Mouse (Mus musculus): Measurements from ENCODE around the gene Plb1. TPM values are rescaled to one million over a fixed set of nuclear protein-coding genes. Genes with fewer than 3 reads are reported as not detected.

Gene Plb1
- total RNA-seq, 1 experiment, result 3.8 TPM

DNA sequence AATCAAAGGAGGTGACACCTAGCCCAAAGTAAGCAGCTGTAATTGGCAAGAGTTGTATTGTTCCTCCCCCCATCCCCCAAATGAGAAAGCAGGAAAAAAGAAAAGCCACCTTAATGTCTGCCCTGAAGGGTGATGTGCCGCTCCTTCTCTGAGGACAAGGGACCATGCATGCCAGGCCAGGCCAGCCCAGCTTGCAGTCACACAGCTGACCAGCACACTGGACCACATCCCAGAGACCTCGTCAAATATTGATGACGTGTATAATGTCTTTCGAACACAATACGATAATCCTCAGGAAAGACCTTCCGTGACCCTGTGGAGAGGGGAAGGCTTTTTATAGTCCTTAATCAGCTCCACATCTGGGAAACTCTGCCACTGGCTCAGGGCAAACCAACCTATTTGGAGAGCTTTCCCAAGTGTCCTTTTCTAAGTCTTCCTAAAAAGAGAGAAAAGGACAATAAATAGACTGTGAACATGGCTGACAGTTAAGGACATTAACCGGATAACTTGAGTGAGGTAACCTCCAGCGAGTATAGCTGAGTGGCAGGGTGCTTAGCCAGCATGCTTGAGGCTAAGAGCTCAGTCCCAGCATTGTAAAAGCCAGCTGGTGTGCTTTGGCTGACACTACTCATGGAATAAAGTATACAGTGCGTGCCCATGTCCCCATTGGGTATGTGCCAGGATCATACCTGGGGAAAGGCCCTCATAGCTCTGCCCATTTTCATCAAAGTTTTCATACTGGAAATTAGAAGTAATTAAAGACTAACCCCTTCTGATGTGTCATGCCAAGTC is 162.8 kb downstream of the Plb1 start:
- H3K36me3 ChIP-seq (ENCODE audit: control insufficient read depth, insufficient read depth, low read length, poor library complexity, severe bottlenecking), result no peaks in the 10 kb centered on the region
- DNase-seq (ENCODE audit: low read depth, low spot score), result no peak
- H3K4me1 ChIP-seq (ENCODE audit: control insufficient read depth in 2 of 2, insufficient read depth in 2 of 2, low read length in 2 of 2, poor library complexity in 1 of 2), result peaks cover 0 to 2% of the 10 kb centered on the region in 2 experiments; a peak in 1 of 4 replicates
- H3K4me3 ChIP-seq (ENCODE audit: insufficient read depth in 1 of 2, low read depth in 1 of 2, low read length in 2 of 2, poor library complexity in 1 of 2, severe bottlenecking in 1 of 2), result no peak overlapping the region
- H3K9ac ChIP-seq (ENCODE audit: insufficient read depth, low read depth, low read length, poor library complexity, severe bottlenecking), result no peak overlapping the region
- no peak overlapping the region for H3K27ac ChIP-seq (ENCODE audit: insufficient read depth, low read depth, low read length, poor library complexity, severe bottlenecking)
- in situ Hi-C loops (cut with MboI; ENCODE audit: low sequenced_read_pairs in 2 of 2, unreplicated experiment in 2 of 2), result no loop called here
- H3K9me3 ChIP-seq (ENCODE audit: control insufficient read depth, insufficient read depth, low read depth, low read length), result no peaks in the 10 kb centered on the region
- no peak for TF ChIP-seq CHD2 (IDR thresholded peaks at IDR 0.05; ENCODE audit: low read depth, low read length)
- TF ChIP-seq ZNF384 (IDR thresholded peaks at IDR 0.05; ENCODE audit: low read depth, low read length), result no peak

DNA sequence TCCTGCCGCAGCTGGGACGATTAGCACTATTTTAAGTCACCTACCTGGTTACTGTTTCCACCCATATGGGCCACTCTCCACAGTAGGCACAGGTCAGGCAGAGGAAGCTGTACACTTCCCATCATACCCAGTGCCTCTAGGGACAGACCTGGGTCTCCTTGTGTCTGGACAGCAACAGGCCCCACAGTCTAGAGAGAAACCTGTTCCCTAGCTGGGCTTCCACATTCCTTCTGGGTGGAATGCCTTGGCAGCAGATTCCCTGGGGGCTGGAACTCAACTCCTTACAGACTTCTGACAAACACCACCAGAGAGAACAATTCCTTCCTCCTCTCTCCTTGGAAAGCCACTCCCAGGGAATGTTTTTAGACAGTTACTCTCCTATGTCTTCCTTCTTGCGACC is 165.2 kb downstream of the Plb1 start:
- H3K27ac ChIP-seq (ENCODE audit: insufficient read depth, low read depth, low read length, poor library complexity, severe bottlenecking), result no peak overlapping the region
- no peak for TF ChIP-seq MAFK (IDR thresholded peaks at IDR 0.05; ENCODE audit: insufficient read depth, low read depth, low read length)
- no peak for TF ChIP-seq ZC3H11A (IDR thresholded peaks at IDR 0.05; ENCODE audit: borderline replicate concordance, low read depth, low read length)
- TF ChIP-seq CHD2 (IDR thresholded peaks at IDR 0.05; ENCODE audit: low read depth, low read length), result no peak
- no peak for TF ChIP-seq HCFC1 (IDR thresholded peaks at IDR 0.05; ENCODE audit: borderline replicate concordance, insufficient read depth, low read length)
- TF ChIP-seq ZNF384 (IDR thresholded peaks at IDR 0.05; ENCODE audit: low read depth, low read length), result no peak
- DNase-seq (ENCODE audit: low read depth, low spot score), result peak; percentile 21
- no peaks in the 10 kb centered on the region for H3K36me3 ChIP-seq (ENCODE audit: control insufficient read depth, insufficient read depth, low read length, poor library complexity, severe bottlenecking)
- in situ Hi-C loops (cut with MboI; ENCODE audit: low sequenced_read_pairs in 2 of 2, unreplicated experiment in 2 of 2), result no loop called here
- H3K9me3 ChIP-seq (ENCODE audit: control insufficient read depth, insufficient read depth, low read depth, low read length), result no peaks in the 10 kb centered on the region
- H3K4me3 ChIP-seq (ENCODE audit: insufficient read depth in 1 of 2, low read depth in 1 of 2, low read length in 2 of 2, poor library complexity in 1 of 2, severe bottlenecking in 1 of 2), result no peak overlapping the region
- H3K9ac ChIP-seq (ENCODE audit: insufficient read depth, low read depth, low read length, poor library complexity, severe bottlenecking), result no peak overlapping the region
- peaks cover 0 to 6% of the 10 kb centered on the region in 2 experiments; a peak in 1 of 4 replicates for H3K4me1 ChIP-seq (ENCODE audit: control insufficient read depth in 2 of 2, insufficient read depth in 2 of 2, low read length in 2 of 2, poor library complexity in 1 of 2)

DNA sequence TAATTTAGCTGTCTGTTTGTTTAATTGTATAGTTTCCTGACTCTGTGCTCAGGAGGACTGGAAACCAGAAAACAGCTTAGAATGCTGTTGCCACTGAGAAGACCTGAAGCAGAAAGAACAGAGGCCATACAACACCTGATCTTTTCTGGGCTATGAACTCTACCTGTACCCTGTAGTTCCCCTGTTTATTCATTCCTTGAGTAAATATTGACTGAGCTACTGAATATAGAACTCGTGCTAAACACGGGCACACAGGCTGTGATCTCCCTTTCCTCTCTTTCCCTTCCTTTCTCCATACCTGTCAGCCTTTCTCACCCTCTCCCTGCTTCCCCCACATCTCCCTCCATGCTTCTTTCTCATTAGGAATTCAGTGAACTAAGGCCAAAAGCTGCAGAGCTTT is 168.4 kb downstream of the Plb1 start:
- Histone ChIP-seq H3K36me3 (ENCODE audit: control insufficient read depth, insufficient read depth, low read length, poor library complexity, severe bottlenecking) (no peaks in the 10 kb centered on the region), H3K4me1 (ENCODE audit: control insufficient read depth in 2 of 2, insufficient read depth in 2 of 2, low read length in 2 of 2, poor library complexity in 1 of 2) (peaks cover 0 to 11% of the 10 kb centered on the region in 2 experiments; a peak in 1 of 4 replicates), H3K4me3 (ENCODE audit: insufficient read depth in 1 of 2, low read depth in 1 of 2, low read length in 2 of 2, poor library complexity in 1 of 2, severe bottlenecking in 1 of 2) (no peak overlapping the region), H3K9ac (ENCODE audit: insufficient read depth, low read depth, low read length, poor library complexity, severe bottlenecking) (no peak overlapping the region), H3K27ac (ENCODE audit: insufficient read depth, low read depth, low read length, poor library complexity, severe bottlenecking) (no peak overlapping the region), H3K9me3 (ENCODE audit: control insufficient read depth, insufficient read depth, low read depth, low read length) (no peaks in the 10 kb centered on the region)
- DNase-seq (ENCODE audit: low read depth, low spot score), result no peak
- in situ Hi-C loops (cut with MboI; ENCODE audit: low sequenced_read_pairs in 2 of 2, unreplicated experiment in 2 of 2), result no loop called here
- no peak for TF ChIP-seq MAFK (IDR thresholded peaks at IDR 0.05; ENCODE audit: insufficient read depth, low read depth, low read length)
- no peak for TF ChIP-seq ZNF384 (IDR thresholded peaks at IDR 0.05; ENCODE audit: low read depth, low read length)
- no peak for TF ChIP-seq HCFC1 (IDR thresholded peaks at IDR 0.05; ENCODE audit: borderline replicate concordance, insufficient read depth, low read length)
- no peak for TF ChIP-seq CHD2 (IDR thresholded peaks at IDR 0.05; ENCODE audit: low read depth, low read length)
- TF ChIP-seq ZC3H11A (IDR thresholded peaks at IDR 0.05; ENCODE audit: borderline replicate concordance, low read depth, low read length), result no peak

DNA sequence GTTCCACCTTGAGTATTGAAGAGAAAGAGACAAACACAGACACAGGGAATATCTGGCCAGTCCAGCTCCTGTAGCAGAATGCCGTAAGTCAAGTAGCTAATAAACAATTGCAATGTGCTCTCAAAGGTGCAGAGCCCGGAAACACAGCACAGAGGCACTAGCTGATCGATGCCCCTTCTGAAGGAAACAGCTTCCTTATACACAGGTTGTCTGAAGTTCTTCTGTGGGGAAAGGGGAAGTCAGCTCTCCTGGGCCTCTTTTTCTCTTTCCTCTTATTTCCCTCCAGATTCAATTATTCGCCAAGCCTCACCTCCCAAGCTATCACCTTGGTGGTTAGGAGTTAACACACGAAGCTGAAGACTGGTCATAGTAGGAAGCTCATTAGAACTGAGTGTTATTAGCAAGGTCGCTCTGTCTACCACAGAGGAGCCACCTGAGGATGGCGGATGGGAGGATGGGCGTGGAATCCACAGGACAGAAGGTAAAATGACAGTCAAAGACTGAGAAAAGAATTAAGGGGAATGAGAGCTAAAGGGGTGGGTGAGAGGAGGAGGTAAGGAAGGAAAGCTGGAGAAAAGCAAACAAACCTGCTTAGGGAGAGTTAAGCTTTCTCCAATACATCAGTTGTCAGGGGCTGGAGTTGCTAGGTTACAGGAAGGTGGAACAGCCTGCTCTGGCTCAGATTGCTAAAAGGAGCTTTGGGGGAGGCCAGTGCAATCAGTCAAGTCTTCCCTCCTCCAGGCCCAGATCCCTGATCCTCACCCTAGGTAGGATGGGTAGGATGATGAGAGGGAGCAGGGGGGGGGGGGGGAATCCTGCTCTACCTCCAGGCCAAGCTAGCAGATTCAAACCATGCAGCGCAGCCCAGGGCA is 170.8 kb downstream of the Plb1 start:
- Histone ChIP-seq H3K27ac (ENCODE audit: insufficient read depth, low read depth, low read length, poor library complexity, severe bottlenecking) (no peak overlapping the region), H3K4me1 (ENCODE audit: control insufficient read depth in 2 of 2, insufficient read depth in 2 of 2, low read length in 2 of 2, poor library complexity in 1 of 2) (peaks cover 0 to 21% of the 10 kb centered on the region in 2 experiments; a peak in 3 of 4 replicates), H3K9me3 (ENCODE audit: control insufficient read depth, insufficient read depth, low read depth, low read length) (no peaks in the 10 kb centered on the region), H3K4me3 (ENCODE audit: insufficient read depth in 1 of 2, low read depth in 1 of 2, low read length in 2 of 2, poor library complexity in 1 of 2, severe bottlenecking in 1 of 2) (no peak overlapping the region), H3K36me3 (ENCODE audit: control insufficient read depth, insufficient read depth, low read length, poor library complexity, severe bottlenecking) (no peaks in the 10 kb centered on the region), H3K9ac (ENCODE audit: insufficient read depth, low read depth, low read length, poor library complexity, severe bottlenecking) (no peak overlapping the region)
- TF ChIP-seq ZNF384 (IDR thresholded peaks at IDR 0.05; ENCODE audit: low read depth, low read length) (no peak), CHD2 (IDR thresholded peaks at IDR 0.05; ENCODE audit: low read depth, low read length) (no peak), HCFC1 (IDR thresholded peaks at IDR 0.05; ENCODE audit: borderline replicate concordance, insufficient read depth, low read length) (no peak), MAFK (IDR thresholded peaks at IDR 0.05; ENCODE audit: insufficient read depth, low read depth, low read length) (no peak), ZC3H11A (IDR thresholded peaks at IDR 0.05; ENCODE audit: borderline replicate concordance, low read depth, low read length) (no peak)
- in situ Hi-C loops (cut with MboI; ENCODE audit: low sequenced_read_pairs in 2 of 2, unreplicated experiment in 2 of 2), result no loop called here
- DNase-seq (ENCODE audit: low read depth, low spot score), result no peak

Data from ES-E14 (cell line).